Mouse (Mus musculus) fat pad, adult 2 months (tissue): ENCODE data around the gene Selenok.

Experiments
- DNase-seq: peaks from one replicate; pipeline ENCODE4 v3.0.0-alpha.2; 2011; ENCODE audit warnings: low read depth, low spot score; ENCODE audit errors: extremely low read depth

Gene Selenok

DNA sequence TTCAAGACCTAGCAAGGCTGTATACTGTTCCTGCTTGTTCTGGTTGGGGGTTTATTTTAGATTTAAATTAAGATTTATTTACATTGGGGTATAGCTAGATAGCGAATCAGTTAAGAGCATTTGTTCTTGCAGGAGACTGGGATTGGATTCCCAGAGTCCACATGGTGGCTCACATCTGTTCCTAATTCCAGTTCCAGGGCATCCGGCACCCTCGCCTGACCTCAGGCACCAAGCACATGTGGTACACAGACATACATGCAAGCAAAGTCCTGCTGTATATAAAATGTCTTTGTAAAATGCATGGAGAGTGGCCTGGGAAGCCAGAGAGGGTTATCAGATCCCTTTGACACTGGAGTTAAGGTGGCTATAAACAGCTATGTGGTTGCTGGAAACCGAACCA is 26.9 kb downstream of the Selenok start:
- DNase-seq, result no peak

DNA sequence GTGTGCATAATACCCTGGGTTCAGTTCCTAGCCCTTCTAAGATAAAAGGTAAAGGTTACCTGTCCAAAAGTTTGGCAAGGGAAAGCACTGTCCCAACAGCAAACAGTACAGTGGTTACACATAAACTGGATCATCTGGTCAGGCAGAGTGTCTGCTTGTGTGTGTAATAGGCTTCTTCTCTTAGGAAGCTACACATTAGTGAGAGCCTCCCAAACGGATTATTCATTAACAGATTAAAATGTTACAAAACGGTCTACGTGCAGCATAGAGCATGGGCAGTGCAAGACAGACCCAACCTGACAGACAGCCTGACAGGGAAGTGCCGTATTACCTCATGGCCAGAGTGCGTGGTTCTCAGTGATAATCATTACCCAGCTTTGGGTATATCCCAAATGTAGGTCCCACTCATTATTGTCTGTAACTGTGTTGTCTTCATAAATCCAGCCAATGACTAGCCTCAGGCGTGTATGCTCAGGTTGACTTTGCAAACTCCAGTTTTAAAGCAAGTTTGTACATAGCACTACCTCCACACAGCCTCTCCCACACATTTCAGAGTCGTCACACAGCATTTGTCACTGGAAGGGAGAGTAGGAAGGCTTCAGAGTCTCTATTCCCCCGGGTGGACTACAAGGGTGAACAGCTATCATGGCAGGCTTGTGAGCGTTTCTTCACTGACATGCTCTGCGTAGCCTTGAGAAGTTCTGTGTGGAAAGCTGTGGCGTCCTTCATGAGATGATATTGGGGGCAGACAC is 28.1 kb downstream of the Selenok start:
- DNase-seq, result peak; percentile 98

GRCm38 (mm10) chr14:29997345-29997744 is 29.2 kb downstream of the Selenok start:
- no peak for DNase-seq

- no peak for DNase-seq
Observed at GRCm38 (mm10) chr14:29998747-29999474, 30.8 kb downstream of the Selenok start.

GRCm38 (mm10) chr14:29999475-29999811 is 31.3 kb downstream of the Selenok start:
- no peak for DNase-seq

DNA sequence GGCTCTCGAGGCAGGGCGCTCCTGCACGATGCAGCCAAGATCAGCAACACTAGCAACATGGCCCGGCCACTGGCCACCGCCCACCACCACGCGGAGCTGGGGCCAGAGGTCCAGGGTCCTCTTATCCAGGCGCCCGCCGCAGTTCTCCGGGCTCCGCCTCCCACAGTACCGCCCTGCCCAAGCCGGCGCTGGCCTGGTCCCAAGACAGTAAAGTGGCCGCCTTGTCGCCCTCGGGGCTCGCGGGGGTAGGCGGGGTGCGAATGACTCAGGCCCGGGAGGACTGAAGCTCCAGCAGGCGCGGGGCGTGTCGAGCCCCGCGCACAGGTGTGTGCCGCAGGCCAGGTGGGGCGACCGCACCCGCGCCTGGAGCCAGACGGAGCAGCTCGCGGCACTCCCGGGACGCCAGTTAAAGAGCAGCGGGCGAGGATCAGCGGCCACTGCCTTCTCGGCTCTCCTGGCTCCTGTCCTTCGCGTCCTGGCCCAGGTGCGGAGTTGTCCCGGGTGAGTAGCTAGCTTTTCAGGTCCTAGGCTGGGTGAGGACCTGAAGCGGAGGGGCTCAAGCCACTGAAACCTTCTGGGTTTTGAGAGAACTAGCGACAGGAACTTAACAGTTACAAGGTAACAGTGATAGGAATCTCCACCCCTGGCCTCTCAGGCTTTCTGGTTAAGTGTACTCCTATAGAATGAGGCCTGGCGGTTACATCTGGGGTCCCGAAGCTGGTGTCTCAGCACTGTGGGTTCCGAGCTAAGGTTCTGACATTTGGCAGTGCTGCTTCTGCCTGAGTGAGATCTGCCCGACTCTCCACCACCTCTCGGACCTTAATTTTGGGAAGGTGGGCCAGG is 40.8 kb downstream of the Selenok start, which contains the start of the genes Il17rb and Chdh:
Gene Il17rb (minus strand): TSS at position 164 of the 843 bp plus-strand sequence.
Gene Chdh (plus strand): TSS at position 291 of the 843 bp plus-strand sequence.
- no peak for DNase-seq

DNA sequence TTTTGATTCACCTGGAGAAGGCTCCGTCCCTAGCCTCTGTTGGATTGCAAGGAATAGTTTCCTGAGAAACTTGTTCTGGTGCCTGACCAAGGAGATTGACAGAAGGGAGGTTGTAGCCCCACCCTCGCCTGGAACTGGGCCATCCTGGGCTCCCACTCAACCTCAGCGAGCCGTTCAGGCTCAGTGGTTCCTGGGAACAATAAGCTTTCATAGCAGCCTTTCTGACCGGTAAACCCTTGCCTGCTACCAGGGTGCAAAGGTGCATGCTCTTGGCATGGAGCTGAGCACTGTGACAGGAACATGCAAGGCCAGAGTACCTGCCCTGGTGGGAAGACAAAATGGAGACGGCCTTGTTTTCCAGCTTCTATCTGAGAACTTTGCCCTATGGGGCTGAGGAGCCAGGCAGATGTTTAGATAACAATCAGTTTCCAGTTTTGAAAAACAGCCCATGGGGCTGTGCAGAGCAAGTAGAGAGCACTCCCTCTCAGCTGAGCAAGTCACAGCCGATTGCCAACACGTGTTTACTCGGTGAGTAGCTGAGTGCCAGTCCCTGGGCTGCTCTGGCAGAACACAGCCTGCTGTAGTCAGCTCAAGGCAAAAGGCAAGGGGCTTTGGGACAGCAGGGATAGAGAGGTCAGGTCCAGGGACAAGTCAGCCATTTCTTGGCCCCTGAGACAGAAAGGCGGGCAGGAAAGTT is 41.9 kb downstream of the Selenok start:
- DNase-seq, result no peak

- DNase-seq, result no peak
Observed at GRCm38 (mm10) chr14:30011886-30012560, 43.9 kb downstream of the Selenok start.

DNA sequence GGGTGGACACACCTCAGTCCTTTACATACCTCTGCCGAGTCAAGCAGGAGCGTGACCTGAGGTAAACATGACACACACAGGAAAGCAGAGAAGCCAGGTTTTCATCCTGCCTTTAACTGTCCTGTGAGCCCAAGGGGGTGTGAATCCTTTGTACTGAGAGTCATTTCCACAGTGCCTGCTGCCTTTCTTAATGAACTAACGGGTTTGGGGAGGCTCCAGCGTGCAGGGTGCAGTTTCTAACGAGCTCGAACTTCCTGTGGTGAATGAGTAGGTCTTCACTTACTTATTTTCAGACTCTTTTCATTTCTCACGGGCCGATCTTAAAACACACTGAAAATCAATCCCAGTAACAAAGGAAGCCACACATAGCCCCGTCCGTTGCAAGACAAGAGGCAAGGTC is 46.4 kb downstream of the Selenok start:
- DNase-seq, result no peak

DNA sequence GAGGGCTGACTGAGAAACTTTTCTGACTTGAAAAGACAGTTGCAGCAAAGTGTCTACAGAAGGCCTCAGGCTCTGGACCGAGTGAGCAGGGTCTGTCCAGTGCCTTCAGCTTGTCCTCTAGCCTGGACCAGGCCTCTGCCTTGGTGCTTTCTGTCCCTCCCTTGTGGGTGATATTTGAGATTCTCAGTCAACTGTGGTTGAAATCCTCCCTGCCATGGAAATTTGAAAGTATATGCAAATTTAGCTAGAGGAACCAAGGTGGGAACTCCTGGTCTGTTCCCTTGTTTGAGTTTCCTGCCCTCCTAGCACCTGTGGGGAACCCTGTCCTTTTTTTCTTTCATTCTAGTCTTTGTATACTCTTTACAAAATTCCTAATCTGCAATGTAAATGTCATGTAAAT is 46.9 kb downstream of the Selenok start:
- no peak for DNase-seq

DNA sequence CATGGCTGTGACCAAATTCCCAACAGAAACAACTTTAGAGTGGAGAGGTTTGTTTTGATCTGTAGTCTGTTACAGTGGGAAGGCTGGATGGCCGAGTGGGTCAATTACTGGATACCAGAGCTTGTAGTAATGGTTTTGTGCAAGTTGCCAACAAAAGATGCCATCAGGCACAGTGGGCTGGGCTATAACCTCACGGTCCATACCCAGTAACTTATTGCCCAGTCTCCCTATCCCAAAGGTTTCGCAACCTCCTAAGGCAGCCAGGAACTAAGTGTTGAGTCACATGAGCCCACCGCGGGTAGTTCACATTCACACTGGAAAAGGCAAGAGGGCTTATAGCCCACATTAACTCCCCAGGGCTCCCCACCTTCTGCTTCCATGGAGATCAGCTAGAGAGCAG is 48.6 kb downstream of the Selenok start:
- DNase-seq, result no peak

DNA sequence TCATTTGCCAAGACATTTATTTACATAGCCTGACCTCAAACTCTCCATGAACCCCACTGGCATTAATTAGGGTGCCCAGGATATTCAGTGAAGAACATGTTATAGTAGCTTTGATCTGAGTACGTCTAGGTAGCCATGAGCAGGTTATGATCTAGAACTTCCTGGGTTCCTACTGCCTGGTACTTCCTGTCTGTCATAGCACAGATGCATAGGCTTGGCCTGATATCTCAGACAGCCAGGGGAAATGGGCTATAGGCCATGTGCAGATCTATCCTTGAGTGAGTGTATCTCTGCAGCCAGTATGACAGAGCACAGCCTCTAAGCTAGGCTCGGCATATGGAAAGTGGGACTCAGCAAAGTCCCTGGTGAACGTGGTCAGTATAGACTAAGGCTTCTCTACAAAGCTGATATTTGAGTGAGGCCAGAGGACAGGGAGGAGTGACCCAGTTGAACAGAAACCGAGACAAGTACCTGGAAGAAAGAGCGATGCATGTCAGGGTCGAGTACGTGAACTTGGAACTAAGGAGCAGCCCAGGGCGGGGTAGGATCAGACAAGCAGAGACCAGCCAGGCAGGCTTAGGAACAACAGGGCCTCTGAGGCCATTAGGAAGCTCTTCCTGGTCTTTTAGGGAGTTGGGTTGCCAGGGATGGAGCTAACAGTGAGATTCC is 49.8 kb downstream of the Selenok start:
- DNase-seq, result no peak

- no peak for DNase-seq
Observed at GRCm38 (mm10) chr14:30018463-30018801, 50.3 kb downstream of the Selenok start.

DNA sequence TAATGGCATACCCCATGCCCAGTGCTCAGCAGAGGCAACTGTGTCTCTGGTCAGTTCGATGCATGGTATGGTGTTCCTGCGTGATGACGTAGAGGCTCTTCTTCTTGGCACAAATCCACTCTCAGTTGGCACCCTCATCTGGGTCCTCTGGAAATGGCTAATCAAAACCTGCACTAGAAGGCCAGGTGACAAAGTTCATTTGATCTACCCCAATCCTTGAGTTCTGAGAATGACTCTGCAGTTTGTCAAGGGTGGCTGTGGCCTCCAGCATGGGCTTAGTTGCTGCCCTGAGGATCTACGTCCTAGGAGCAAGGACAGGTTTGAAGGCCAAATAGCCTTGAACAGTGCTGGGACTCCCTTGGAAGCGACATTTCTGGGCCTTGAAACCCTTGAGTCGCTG is 50.7 kb downstream of the Selenok start:
- no peak for DNase-seq

- no peak for DNase-seq
Observed at GRCm38 (mm10) chr14:30019375-30019774, 51.3 kb downstream of the Selenok start.

GRCm38 (mm10) chr14:30019792-30020575 is 51.9 kb downstream of the Selenok start:
- no peak for DNase-seq

DNA sequence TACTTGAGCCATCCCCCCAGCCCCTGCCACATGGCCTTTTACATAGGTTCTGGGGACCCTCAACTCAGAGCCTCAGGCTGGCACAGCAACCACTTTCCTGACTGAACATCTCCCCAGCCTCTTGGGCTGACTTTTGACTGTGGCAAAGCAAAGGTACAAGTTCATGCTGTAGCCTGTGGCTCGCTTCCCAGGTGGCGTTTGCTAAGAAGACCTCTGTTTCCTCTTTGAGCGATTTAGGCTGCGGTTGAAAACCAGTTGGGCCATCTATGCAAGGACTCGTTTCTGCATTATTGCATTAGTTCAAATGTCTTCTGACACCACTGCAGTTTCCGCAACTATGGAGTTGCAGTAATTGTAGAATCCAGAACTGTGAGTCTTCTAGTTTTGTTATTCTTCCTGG is 54.4 kb downstream of the Selenok start:
- no peak for DNase-seq

DNA sequence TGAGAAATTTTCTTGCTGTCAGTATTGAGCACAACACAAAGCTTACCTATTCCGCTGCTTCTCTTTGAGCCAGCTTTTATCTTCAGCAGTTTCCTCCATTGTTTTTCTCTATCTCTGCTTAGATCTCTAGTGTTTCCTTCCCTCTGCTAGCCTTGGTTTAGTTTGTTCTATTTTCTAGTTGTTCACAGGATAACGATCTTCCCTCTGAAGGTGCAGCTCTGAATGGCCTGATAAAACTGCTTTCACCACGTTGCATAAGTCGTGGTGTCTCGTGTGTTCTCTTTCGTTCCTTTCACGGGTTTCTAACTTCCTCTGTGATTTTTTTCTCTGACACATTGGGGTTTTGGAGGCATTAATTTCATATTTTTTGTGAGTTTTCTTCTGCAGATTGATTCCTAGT is 56.3 kb downstream of the Selenok start:
- no peak for DNase-seq
